Mouse (Mus musculus) testis, adult 2 months (tissue): Measurements from ENCODE around the gene Lhx4. TPM values are rescaled to one million over a fixed set of nuclear protein-coding genes. Genes with fewer than 3 reads are reported as not detected.

Experiments
- H3K27ac ChIP-seq: fragments of 200-500 bp; 2 replicates; pipeline ENCODE4 v1.5.1; 2012; ENCODE audit warnings: low read depth, low read length; ENCODE audit not compliant: control insufficient read depth, insufficient read depth
- H3K27me3 ChIP-seq: fragments of 200-500 bp; 2 replicates; pipeline ENCODE4 v1.6.1; 2012; ENCODE audit warnings: mild to moderate bottlenecking, low read length, moderate library complexity; ENCODE audit not compliant: control insufficient read depth, insufficient read depth
- H3K36me3 ChIP-seq: fragments of 200-500 bp; 2 replicates; pipeline ENCODE4 v1.6.1; 2012; ENCODE audit warnings: mild to moderate bottlenecking, low read length; ENCODE audit not compliant: control insufficient read depth, insufficient read depth
- H3K4me1 ChIP-seq: fragments of 200-500 bp; 2 replicates; pipeline ENCODE4 v1.6.1; 2012; ENCODE audit warnings: low read length; ENCODE audit not compliant: control insufficient read depth, insufficient read depth
- H3K4me3 ChIP-seq: fragments of 200-500 bp; 2 replicates; pipeline ENCODE4 v1.5.1; 2012; ENCODE audit warnings: low read depth, mild to moderate bottlenecking, low read length, moderate library complexity, mixed read lengths; ENCODE audit not compliant: control insufficient read depth
- CTCF ChIP-seq: fragments of 200-500 bp; IDR thresholded peaks from 2 replicates; pipeline ENCODE4 v1.5.1; 2012; ENCODE audit warnings: low read depth, mild to moderate bottlenecking, inconsistent platforms, low read length, moderate library complexity; ENCODE audit not compliant: control insufficient read depth, insufficient read depth, insufficient replicate concordance
- POLR2A ChIP-seq: fragments of 200-500 bp; IDR thresholded peaks from 2 replicates; pipeline ENCODE4 v1.6.1; 2012; ENCODE audit warnings: low read depth, mild to moderate bottlenecking, inconsistent platforms, low read length, moderate library complexity; ENCODE audit not compliant: control insufficient read depth
- polyA plus RNA-seq: library from polyadenylated mRNA; depleted of rRNA; stranded (reverse); fragments of >200 nt; gene quantifications from 2 replicates; pipeline ENCODE4 v1.2.3, GENCODE M21; 2012

Gene Lhx4
- polyA plus RNA-seq, 1 experiment: 0.16 TPM

GRCm38 (mm10) chr1:155729113-155729795 is 22.2 kb downstream of the Lhx4 start:
- Histone ChIP-seq H3K27me3 (no peaks in the 10 kb centered on the region), H3K4me3 (peak overlapping the region; percentile 10; the same call in 1 of the 2 replicates)
- no peak for TF ChIP-seq CTCF
- TF ChIP-seq POLR2A: no peak

GRCm38 (mm10) chr1:155727830-155728229 is 23.7 kb downstream of the Lhx4 start:
- Histone ChIP-seq H3K4me1 (peaks cover 6% of the 10 kb centered on the region), H3K27me3 (no peaks in the 10 kb centered on the region), H3K27ac (no peak overlapping the region), H3K36me3 (no peaks in the 10 kb centered on the region), H3K4me3 (no peak overlapping the region)
- TF ChIP-seq POLR2A: no peak
- TF ChIP-seq CTCF: no peak

More at GRCm38 (mm10) chr1:155729113-155729795, 22.2 kb downstream of the Lhx4 start:
- no peaks in the 10 kb centered on the region for H3K36me3 ChIP-seq
- no peak overlapping the region for H3K27ac ChIP-seq
- H3K4me1 ChIP-seq: peaks cover 6% of the 10 kb centered on the region

- Histone ChIP-seq H3K4me1 (peaks cover 6% of the 10 kb centered on the region), H3K27me3 (no peaks in the 10 kb centered on the region), H3K36me3 (no peaks in the 10 kb centered on the region), H3K4me3 (no peak overlapping the region), H3K27ac (no peak overlapping the region)
- TF ChIP-seq POLR2A: no peak
- no peak for TF ChIP-seq CTCF
These were observed 25.6 kb downstream of the Lhx4 start for GRCm38 (mm10) chr1:155725876-155726275.

GRCm38 (mm10) chr1:155724301-155724700 is 27.2 kb downstream of the Lhx4 start:
- no peaks in the 10 kb centered on the region for H3K27me3 ChIP-seq
- no peaks in the 10 kb centered on the region for H3K36me3 ChIP-seq
- H3K4me1 ChIP-seq: peaks cover 6% of the 10 kb centered on the region
- no peak for TF ChIP-seq CTCF
- no peak for TF ChIP-seq POLR2A
- H3K27ac ChIP-seq: no peak overlapping the region
- no peak overlapping the region for H3K4me3 ChIP-seq

DNA sequence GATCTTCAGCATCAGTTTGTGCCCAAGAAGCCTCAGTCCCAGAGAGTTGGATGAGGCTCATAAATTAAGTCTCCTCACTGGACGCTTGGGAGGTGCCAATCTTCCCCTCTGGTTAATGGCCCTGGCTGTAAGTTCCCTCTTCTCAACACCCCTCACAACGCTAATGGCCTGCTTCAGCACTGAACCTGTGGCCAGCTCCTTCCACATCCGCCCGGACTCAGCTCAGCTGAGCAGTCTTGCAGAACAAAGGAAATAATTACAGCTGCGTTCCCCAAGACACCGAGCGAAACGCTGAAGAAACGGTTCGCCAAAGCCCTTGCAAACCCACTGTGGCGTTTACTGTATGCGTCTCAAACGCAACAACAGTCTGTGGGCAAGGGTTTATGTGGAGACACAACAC is 29.3 kb downstream of the Lhx4 start:
- no peaks in the 10 kb centered on the region for H3K4me1 ChIP-seq
- no peaks in the 10 kb centered on the region for H3K27me3 ChIP-seq
- H3K36me3 ChIP-seq: no peaks in the 10 kb centered on the region
- TF ChIP-seq POLR2A (no peak), CTCF (no peak)
- no peak overlapping the region for H3K4me3 ChIP-seq
- no peak overlapping the region for H3K27ac ChIP-seq

DNA sequence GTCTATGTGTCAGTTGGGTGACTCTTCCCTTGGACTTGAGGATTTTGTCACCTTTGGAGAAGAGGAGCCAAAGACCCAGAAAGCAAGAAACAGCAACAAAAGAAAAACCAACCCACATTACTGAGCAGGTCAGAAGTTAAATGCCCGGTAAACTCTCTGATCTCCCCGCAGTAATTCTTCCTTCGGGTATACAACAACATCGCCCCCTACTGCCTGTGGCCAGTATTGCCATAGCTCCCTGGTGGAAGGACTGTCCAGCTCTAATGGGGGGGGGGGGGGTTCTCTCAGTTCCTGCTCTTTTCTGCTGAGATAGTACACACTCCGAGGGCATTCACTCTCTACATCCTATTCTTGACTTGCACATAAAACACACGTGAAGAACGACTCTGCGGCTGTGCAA is 30.0 kb downstream of the Lhx4 start:
- Histone ChIP-seq H3K27ac (no peak overlapping the region), H3K36me3 (no peaks in the 10 kb centered on the region), H3K4me1 (no peaks in the 10 kb centered on the region), H3K27me3 (no peaks in the 10 kb centered on the region), H3K4me3 (no peak overlapping the region)
- TF ChIP-seq CTCF (peak; percentile 44; the same call in 1 of the 2 replicates), POLR2A (no peak)

DNA sequence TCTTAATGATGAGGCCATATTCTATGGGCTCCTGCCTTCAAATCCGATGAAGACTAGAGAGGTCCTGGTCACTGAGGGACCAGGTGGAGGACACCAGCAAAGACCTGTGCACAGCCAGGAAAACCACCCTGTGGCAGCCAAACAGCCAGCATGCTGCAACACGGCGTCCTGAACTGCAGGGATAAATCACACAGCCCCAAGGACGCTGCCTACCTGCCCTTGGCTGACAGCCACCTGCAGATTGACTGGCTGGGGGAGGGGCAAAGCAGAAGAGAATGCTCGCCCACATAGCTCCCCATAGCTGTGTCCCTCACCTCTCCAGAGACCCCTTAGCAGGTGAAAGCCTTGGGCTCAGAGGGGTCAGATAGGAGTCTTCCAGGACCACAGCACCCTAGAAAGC is 31.5 kb downstream of the Lhx4 start:
- Histone ChIP-seq H3K27me3 (no peaks in the 10 kb centered on the region), H3K4me3 (no peak overlapping the region), H3K27ac (no peak overlapping the region), H3K36me3 (no peaks in the 10 kb centered on the region), H3K4me1 (no peaks in the 10 kb centered on the region)
- TF ChIP-seq CTCF: no peak
- no peak for TF ChIP-seq POLR2A
